Mouse (Mus musculus) brown adipose tissue, adult 24 weeks (tissue): ENCODE data around the gene Ppil1. TPM values are rescaled to one million over a fixed set of nuclear protein-coding genes. Genes with fewer than 3 reads are reported as not detected.

Experiments used
- H3K27ac ChIP-seq: fragments of 200-500 bp; replicated peaks from 2 replicates; pipeline ENCODE4 v1.5.1; 2012; ENCODE audit warnings: low read depth, mild to moderate bottlenecking, low read length
- H3K4me1 ChIP-seq: fragments of 200-500 bp; 2 replicates; pipeline ENCODE4 v1.6.1; 2012; ENCODE audit warnings: low read length, mixed read lengths; ENCODE audit not compliant: control insufficient read depth, insufficient read depth, insufficient read length
- H3K4me3 ChIP-seq: fragments of 200-500 bp; 2 replicates; pipeline ENCODE4 v1.5.1; 2012; ENCODE audit warnings: low read depth, mild to moderate bottlenecking, low read length, moderate library complexity; ENCODE audit not compliant: insufficient read depth
- polyA plus RNA-seq: library from polyadenylated mRNA; stranded (reverse); fragments of >200 nt; gene quantifications from 2 replicates; pipeline ENCODE4 v1.2.4, GENCODE M21; 2012; ENCODE audit not compliant: missing spikeins, insufficient read depth, insufficient read length

The Ppil1 gene
- 20.1 and 20.9 TPM in 2 replicates for polyA plus RNA-seq

DNA sequence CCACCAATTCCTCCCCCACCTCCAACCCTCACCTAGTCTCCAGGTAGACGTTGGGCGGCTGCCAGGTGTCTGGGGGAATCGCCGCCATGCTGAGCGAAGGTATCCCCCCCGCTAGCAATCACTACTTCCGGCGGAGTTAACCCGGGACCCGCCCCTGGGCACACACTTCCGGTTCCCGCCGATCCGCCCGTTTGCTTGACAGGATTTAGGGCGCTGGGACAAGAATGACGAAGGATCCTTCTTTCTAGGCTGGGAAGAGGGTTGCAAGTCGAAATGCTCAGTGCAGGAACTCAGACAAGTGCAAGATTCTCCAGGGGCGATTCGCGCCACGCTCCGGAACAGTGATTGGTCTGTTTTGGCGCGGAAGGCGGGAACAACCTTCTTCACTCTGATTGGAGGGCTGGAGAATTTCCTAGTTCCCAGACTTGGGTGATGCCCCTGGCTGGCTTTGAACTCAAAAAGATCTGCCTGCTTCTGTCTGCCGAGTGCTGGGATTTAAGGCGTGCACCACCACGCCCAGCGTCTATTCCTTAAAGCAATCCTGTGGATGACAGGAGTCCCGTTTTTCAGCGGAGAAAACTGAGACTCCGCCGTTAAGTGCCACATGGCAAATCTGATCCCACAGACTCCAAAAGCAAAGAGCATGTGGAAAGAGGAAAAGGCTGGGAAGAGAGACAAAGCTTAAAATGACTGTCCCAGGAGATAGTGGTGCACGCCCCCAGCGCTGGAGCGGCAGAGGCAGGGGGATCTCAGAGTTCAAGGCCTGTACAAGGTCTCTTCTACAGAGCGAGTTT is at the start of gene Ppil1:
Gene Ppil1 (minus strand): TSS at position 347 of the 794 bp plus-strand sequence.
- H3K4me1 ChIP-seq = peaks cover 3% of the 10 kb centered on the region; the same call in 1 of the 2 replicates

DNA sequence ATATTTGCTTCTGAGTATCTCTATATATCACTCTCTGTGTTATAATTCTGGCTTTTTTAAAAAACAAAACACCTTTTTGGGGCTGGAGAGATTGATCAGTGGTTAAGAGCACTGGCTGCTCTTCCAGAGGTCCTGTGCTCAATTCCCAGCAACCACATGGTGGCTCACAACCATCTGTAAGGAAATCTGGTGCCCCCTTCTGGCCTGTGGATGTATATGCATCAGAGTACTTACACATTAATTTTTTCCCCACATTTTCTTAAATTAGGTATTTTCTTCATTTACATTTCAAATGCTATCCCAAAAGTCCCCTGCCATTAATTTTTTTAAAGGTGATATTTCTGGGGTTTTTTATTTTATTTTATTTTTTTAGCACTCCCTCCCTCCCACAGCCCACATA is 49.3 kb upstream of the Ppil1 start:
- Histone ChIP-seq H3K27ac (no peak overlapping the region), H3K4me3 (no peak overlapping the region), H3K4me1 (peaks cover 18% of the 10 kb centered on the region)

More for the DNA sequence above, at the start of gene Ppil1:
- Histone ChIP-seq H3K27ac (peak within 1 kb of the TSS; percentile 94), H3K4me3 (peak within 1 kb of the TSS; percentile 85)

DNA sequence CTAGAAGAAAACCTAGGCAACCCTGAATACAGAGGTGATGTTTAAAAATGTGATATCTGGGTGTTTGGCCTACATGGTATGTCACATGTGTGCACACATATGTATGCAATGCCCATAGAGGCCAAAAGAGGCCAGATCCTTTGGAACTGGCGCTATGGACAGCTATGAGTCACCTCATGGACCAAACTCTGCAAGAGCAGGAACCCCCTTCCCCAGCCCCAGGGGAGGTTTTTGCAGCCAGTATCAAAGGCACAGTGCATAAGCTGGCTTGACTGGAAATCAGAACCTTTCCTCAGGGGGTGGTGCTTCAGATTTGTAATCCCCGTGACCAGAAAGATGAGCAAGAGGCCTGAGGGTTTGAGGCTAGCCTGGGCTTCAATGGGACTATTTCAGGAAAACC is 48.1 kb upstream of the Ppil1 start:
- H3K4me3 ChIP-seq = no peak overlapping the region
- peaks cover 18% of the 10 kb centered on the region for H3K4me1 ChIP-seq

DNA sequence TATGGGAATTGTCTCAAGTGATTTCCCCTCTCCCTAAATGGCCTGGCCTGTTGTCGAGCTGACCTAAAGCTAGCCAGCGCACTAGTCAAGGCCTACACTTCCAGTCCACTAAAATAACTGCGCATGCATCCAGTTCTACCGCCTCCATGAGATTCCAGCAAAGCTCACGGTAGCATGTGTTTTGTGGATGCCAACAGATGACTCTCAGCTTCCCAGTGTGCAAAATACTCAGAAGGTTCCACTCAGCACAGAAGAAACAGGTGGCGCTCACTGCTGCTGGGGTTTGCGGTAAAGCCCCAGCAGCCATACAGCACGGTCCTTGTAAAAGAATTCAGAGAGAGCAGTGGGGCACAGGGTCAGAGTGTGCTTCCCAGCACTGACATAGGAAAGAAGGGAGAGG is 47.6 kb upstream of the Ppil1 start:
- no peak overlapping the region for H3K27ac ChIP-seq
- H3K4me1 ChIP-seq = peaks cover 14% of the 10 kb centered on the region
- H3K4me3 ChIP-seq = no peak overlapping the region

More for the DNA sequence above, 48.1 kb upstream of the Ppil1 start:
- no peak overlapping the region for H3K27ac ChIP-seq

DNA sequence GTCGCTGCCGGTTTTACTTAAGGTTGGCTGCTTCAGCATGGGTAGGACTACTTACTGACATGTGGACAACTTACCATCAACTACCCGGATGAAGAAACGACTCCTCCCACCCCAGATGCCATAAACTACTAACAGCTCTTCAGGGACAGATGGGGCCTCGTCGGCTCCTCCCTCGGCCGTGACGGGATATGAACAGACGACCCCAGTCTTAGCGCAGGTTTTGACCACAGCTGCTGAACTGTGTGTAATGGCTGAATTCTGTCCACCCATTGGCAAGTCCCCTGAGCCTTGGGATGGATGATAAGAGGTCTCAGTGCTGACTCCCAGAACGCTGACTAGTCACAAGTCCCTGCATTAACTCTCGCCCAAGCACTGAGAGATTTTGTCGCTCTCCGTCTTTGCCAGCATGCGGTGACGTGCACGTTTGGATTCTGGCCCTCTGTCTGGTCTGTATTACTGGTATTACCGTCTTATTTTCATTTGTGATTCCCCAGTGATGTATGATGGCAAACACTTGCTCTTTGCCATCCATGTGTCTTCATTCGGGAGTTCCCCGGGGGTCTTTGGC is 46.2 kb upstream of the Ppil1 start:
- H3K4me1 ChIP-seq = 0 out of 2 replicates have a peak, but pooled peaks cover under 1% of the 10 kb centered on the region
- no peak overlapping the region for H3K27ac ChIP-seq
- H3K4me3 ChIP-seq = no peak overlapping the region

DNA sequence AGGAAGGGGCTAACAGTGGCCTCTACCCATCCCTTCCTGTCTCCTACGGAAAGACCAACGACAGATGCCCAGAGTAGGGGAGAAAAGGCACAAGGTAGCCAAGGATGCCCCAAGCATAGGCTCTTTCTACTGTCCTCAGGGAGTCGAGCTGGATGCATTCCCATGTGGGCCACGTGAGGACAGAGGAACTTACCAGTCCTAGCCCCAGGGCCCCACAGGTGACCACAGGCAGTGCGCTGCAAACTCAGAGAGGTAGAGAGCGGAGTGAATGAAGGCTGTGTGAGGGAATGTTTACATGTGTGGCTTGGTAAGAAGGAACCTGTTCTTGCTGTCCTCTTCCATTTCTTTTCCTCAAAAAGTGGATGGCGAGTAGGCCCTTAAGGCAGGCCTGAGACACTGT is 41.9 kb upstream of the Ppil1 start:
- Histone ChIP-seq H3K4me1 (peaks cover 10% of the 10 kb centered on the region; the same call in 1 of the 2 replicates), H3K27ac (no peak overlapping the region), H3K4me3 (no peak overlapping the region)

DNA sequence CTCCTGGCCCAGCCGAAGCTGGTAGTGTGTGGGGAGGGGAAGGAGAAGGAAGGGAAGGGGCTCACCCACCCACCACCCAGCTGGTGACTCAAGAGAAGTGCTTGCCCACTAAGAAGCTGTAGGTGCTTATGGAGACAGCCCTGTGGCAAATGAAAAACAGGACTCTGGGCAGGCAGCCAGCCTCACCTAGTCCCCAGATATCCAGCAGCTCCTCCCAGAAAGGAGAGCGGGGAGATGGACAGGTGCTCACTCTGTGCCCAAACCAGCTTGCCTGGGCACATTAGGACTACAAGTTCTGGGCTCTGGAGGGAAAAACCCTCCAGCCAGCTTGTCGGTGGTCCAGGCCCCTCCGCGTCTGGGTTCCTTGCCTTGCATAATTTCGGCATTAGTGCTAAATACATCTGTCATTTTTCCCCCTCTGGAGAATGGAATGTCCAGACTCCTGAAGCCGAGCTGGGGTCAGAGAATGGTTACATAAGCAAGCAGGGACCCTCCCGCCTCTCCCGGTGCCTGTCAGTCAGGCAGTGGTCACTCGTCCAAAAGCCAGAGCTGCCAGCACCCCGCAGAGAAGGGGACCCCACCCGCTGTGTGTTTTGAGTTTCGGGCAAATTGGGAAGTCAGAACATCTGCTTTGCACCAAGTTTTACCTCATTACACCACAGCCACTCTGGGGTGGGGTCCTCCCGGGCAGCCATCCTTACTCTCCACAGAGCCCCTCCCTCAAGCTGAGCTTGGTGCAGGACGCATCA is 41.2 kb upstream of the Ppil1 start:
- peaks cover 10% of the 10 kb centered on the region; the same call in 1 of the 2 replicates for H3K4me1 ChIP-seq
- no peak overlapping the region for H3K27ac ChIP-seq
- H3K4me3 ChIP-seq = no peak overlapping the region

DNA sequence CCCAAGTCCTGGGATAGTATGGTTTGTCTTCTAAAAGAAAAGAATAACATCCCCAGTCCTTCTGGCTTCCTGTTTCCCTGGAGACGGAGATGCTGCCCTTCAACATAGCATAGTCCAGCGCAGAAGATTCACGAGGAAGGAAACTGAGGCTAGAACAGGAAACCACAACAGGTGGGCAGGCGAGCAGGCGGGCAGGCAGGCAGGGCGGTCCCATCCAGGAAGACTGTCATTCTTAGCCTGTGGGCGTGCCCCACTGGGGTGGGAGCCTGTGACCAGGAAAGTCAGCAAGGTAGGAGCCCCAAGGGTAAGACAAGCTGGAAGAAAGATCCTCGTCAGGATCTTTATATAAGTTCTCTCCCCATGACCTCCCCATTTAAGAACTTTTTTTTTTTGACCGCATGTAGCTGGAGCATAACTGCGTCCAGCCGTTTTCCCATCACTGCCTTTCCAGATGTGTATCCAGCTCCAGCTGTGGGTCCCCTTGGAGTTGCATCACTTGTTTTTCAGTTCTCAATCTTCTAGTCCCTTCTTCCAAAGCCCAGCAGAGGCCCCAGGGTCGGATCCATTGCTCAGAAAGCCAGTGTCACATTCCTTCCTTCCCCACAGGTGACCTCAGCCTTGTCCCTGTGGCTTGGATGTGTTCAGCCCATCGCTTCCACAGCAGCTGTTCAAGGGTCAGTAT is 40.5 kb upstream of the Ppil1 start:
- H3K4me1 ChIP-seq = peaks cover 10% of the 10 kb centered on the region; the same call in 1 of the 2 replicates
- no peak overlapping the region for H3K4me3 ChIP-seq
- no peak overlapping the region for H3K27ac ChIP-seq

DNA sequence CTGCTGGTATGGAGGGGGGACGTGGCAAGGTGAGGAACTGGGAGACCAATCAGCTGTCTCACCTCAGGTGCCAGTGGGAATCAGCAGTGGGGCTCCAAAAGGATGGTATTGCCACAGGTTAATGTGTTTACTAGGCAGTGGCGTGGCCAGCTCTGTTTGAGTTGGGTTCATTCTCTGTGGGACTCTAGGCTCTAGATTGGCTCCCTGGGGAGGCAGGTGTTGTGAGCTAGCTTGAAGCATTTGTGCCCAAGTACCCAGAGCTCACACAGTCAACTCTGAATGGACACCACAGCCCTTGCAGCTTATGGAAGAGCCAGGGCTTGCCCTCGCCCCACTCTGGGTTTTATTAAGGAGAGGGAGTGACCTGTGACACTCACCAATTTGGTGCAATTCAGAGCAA is 39.9 kb upstream of the Ppil1 start:
- H3K4me3 ChIP-seq = no peak overlapping the region
- H3K27ac ChIP-seq = 0 out of 2 replicates have a peak overlapping the region, but pooled peaks have one; percentile 17
- H3K4me1 ChIP-seq = peaks cover 10% of the 10 kb centered on the region; the same call in 1 of the 2 replicates

DNA sequence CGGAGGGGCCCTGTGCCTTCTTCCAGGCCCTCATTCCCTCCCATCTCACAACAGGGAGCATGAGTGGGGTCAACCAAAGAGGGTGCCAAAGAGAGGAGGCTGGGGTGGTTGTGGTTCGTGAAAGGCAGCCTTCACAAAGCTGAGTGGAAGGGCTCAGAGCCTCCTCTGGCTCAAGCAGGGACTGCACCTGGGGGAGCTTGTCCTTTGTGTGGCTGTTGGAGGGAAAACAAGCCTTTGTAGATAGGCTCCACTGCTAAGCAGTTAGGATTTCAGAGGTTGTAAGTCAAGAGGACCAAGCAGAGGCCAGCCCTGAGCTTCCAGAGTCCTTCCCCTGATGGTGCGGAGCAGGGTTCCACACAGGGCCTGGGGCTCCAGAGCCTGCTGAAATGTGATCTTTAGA is 39.1 kb upstream of the Ppil1 start:
- Histone ChIP-seq H3K27ac (no peak overlapping the region), H3K4me3 (no peak overlapping the region), H3K4me1 (peaks cover 10% of the 10 kb centered on the region; the same call in 1 of the 2 replicates)

DNA sequence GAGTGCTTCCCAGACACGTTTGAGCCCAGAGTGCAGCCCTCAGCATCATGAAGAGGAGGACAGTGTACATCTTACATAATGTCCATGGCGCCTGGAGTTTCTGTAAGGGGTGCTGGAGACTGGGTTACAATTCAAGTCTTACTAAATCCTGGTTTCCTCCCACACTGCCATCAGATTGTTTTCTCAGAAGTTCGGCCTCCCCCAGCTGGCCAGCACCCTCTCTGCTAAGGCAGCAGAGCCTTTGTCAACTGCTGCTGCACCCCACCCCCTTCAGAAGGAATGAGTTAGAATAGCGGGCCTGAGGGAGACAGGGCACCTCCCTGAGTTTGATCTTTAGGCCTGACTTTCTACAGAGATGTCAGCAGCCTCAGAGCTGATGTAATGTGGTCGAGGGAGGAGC is 38.2 kb upstream of the Ppil1 start:
- peaks cover 10% of the 10 kb centered on the region; the same call in 1 of the 2 replicates for H3K4me1 ChIP-seq
- H3K27ac ChIP-seq = no peak overlapping the region
- H3K4me3 ChIP-seq = no peak overlapping the region

DNA sequence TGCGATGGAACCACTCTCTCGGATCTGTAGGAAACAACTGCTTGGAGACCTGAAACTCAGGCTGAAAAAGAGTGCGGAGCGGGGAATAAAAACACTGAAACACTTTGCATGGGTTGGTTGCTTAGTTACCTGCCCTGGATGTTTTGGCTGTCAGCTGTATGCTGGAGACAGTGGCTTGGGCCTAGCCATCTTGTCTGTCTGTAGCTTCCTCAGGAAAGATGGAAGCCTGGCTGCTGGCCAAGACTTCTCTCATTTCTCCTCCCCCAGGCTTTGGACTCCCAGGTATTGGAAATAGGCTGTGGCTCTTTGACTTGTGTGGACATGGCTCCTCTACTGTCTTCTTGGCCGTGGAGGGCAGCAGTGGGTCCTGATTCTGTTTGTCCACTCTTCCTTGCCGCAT is 37.4 kb upstream of the Ppil1 start:
- Histone ChIP-seq H3K4me1 (peaks cover 10% of the 10 kb centered on the region; the same call in 1 of the 2 replicates), H3K4me3 (no peak overlapping the region), H3K27ac (no peak overlapping the region)

DNA sequence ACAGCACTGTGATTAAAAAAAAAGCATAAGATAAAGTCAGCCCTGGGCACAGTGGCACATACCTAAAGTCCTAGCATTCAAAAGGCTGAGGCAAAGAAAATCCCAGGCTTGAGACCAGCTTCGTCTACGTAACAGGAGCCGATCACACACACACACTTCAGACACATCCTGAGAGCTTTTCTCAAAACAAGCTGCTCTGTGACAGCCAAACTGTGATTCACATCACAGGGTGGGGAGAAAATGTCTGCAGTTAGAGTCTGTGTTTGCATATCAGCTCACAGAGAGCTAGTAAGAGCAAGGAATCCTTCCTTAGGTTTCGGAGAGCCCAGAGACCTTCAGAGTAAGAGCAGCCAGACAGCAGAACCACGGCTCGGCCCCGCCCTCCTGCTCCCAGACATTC is 36.9 kb upstream of the Ppil1 start:
- no peak overlapping the region for H3K4me3 ChIP-seq
- no peak overlapping the region for H3K27ac ChIP-seq
- peaks cover 10% of the 10 kb centered on the region; the same call in 1 of the 2 replicates for H3K4me1 ChIP-seq

DNA sequence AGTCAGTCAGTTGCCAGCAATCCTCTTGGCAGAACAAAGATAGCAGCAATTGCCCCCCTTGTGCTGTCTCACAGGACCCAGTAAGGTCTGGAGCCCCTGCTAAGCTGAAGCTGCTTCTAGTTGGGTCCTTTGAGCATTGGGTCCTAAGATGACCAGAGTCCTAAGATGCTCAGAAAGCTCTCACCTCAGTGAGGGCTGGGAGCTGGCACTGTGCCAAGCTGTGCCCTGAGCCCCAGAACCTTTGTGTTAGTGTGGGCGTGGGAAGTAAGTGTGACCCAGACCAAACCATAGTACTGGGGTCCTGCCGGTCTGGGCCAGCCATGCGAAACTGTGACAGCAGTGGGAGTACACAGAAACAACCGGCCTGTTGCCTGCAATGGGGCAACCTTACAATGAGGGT is 35.3 kb upstream of the Ppil1 start:
- Histone ChIP-seq H3K4me3 (no peak overlapping the region), H3K4me1 (peaks cover 6% of the 10 kb centered on the region; the same call in 1 of the 2 replicates)

DNA sequence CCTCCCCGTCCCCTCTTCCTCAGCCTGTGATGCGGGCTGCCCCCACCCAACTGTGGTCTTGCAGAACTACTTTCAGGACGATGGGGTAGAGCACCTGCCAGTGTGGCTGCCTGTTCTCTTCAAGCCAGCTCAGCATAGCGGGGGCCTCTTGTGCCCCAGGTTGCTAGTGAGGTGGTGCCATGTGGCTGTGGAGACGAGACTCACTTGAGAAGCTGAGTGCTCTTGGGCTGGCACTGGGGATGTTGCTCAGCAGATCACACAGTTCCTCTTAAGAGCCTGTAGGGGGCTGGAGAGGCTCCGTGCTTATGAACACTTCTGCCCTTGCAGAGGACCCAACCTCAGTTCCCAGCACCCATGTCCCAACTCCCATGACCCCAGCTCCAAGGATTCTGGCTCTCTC is 33.8 kb upstream of the Ppil1 start:
- Histone ChIP-seq H3K4me3 (no peak overlapping the region), H3K27ac (no peak overlapping the region), H3K4me1 (no peaks in the 10 kb centered on the region)

More for the DNA sequence above, 35.3 kb upstream of the Ppil1 start:
- no peak overlapping the region for H3K27ac ChIP-seq
